9 mouse cellular contexts compared by ENCODE assay signal in genomic region chr8:69870003-69870765, GRCm38 (mm10). TPM values are rescaled to one million over a fixed set of nuclear protein-coding genes. Genes with fewer than 3 reads are reported as not detected.
"Had no signal": no experiment of that assay in that cellular context is flagged by ENCODE, and none has a peak within 500 bp of the region (broad histone marks: within the 10 kb centered on the region; RNA-seq: fewer than 3 reads in every experiment).

No protein-coding gene starts in this region.

- DNase-seq: kidney, postnatal 10 days; lung, adult 2 months; lung, postnatal 36 days; retina, postnatal 1 day; right cerebral cortex, postnatal 14 days; thymus, postnatal 4 days had no signal

RNA-seq across cellular contexts. Expression of gene Cilp2, which starts 17.3 kb away (rescaled TPM):
- total RNA-seq: megakaryocyte progenitor cell, adult 5-6 weeks; monocyte, adult 5-6 weeks; neutrophil, adult 5-6 weeks had no signal

RNA-seq across cellular contexts. Expression of gene Yjefn3, which starts 32.3 kb away (rescaled TPM):
- total RNA-seq: megakaryocyte progenitor cell, adult 5-6 weeks; monocyte, adult 5-6 weeks; neutrophil, adult 5-6 weeks had no signal
